Mouse (Mus musculus) right cerebral cortex, adult 18-20 months (tissue): ENCODE results near the gene Asb8.
A peak's percentile ranks its signal among the peaks of the same experiment; 100 is the strongest.

Experiments used
- DNase-seq: peaks from one replicate; pipeline ENCODE4 v3.0.0; 2022; ENCODE audit warnings: mixed read lengths

Gene Asb8

GRCm38 (mm10) chr15:98165525-98165924, at the start of gene Asb8:
Asb8 (minus strand) TSS chr15:98165625.
- DNase-seq: no peak

- DNase-seq: no peak
Observed at GRCm38 (mm10) chr15:98214130-98214529, 48.7 kb upstream of the Asb8 start.

GRCm38 (mm10) chr15:98213336-98213870, 48.0 kb upstream of the Asb8 start:
- no peak for DNase-seq

- no peak for DNase-seq
Observed at GRCm38 (mm10) chr15:98209676-98210075, 44.3 kb upstream of the Asb8 start.

- no peak for DNase-seq
Observed at GRCm38 (mm10) chr15:98195442-98195841, 30.0 kb upstream of the Asb8 start, which contains the start of gene Olfr288. Olfr288 (minus strand) TSS chr15:98195542.

- DNase-seq: no peak
Observed at GRCm38 (mm10) chr15:98184456-98184855, 19.0 kb upstream of the Asb8 start.

GRCm38 (mm10) chr15:98181856-98182570, 16.6 kb upstream of the Asb8 start:
- DNase-seq: no peak

- DNase-seq: peak; percentile 97
Observed at GRCm38 (mm10) chr15:98181132-98181711, 15.8 kb upstream of the Asb8 start.

- DNase-seq: no peak
Observed at GRCm38 (mm10) chr15:98180567-98181131, 15.2 kb upstream of the Asb8 start.

GRCm38 (mm10) chr15:98177320-98177719, 11.9 kb upstream of the Asb8 start:
- no peak for DNase-seq

- peak; percentile 87 for DNase-seq
Observed at GRCm38 (mm10) chr15:98173821-98174220, 8.4 kb upstream of the Asb8 start.

- no peak for DNase-seq
Observed at GRCm38 (mm10) chr15:98172113-98172512, 6.7 kb upstream of the Asb8 start.

- DNase-seq: no peak
Observed at GRCm38 (mm10) chr15:98170917-98171316, 5.5 kb upstream of the Asb8 start.

GRCm38 (mm10) chr15:98170365-98170764, 4.9 kb upstream of the Asb8 start:
- peak; percentile 82 for DNase-seq

- DNase-seq: no peak
Observed at GRCm38 (mm10) chr15:98168622-98169004, 3.2 kb upstream of the Asb8 start.

GRCm38 (mm10) chr15:98167645-98168621, 2.5 kb upstream of the Asb8 start:
- peak; percentile 95 for DNase-seq

GRCm38 (mm10) chr15:98166963-98167644, 1.7 kb upstream of the Asb8 start, which contains the start of gene Ccdc184:
Ccdc184 (plus strand) TSS chr15:98167158.
- DNase-seq: peak; percentile 24

GRCm38 (mm10) chr15:98162561-98162960, 2.9 kb downstream of the Asb8 start:
- DNase-seq: no peak

- DNase-seq: no peak
Observed at GRCm38 (mm10) chr15:98161026-98161805, 4.2 kb downstream of the Asb8 start.

- no peak for DNase-seq
Observed at GRCm38 (mm10) chr15:98157253-98157652, 8.2 kb downstream of the Asb8 start.

- DNase-seq: no peak
Observed at GRCm38 (mm10) chr15:98155944-98156343, 9.5 kb downstream of the Asb8 start.
